Mouse (Mus musculus): ENCODE measurements around the gene Prss54. TPM values are rescaled to one million over a fixed set of nuclear protein-coding genes. Genes with fewer than 3 reads are reported as not detected.

Gene Prss54
- polyA plus RNA-seq, 1 experiment from 2014 or later: not detected

- Histone ChIP-seq H3K36me3 (ENCODE audit: insufficient read depth, low read length) (no peaks in the 10 kb centered on the region), H3K4me1 (ENCODE audit: insufficient read depth, low read depth, low read length) (no peaks in the 10 kb centered on the region), H3K9me3 (ENCODE audit: low read length) (no peaks in the 10 kb centered on the region), H3K9ac (replicated peaks; ENCODE audit: low read depth) (no peak overlapping the region), H3K27ac (ENCODE audit: low read length) (no peak overlapping the region), H3K27me3 (replicated peaks; ENCODE audit: insufficient read depth, low read length) (no peaks in the 10 kb centered on the region), H3K4me2 (replicated peaks; ENCODE audit: low read depth, low read length) (no peak overlapping the region), H3K4me3 (ENCODE audit: low read depth, low read length) (no peak overlapping the region)
- TF ChIP-seq EP300 (IDR thresholded peaks at IDR 0.05) (no peak), CTCF (IDR thresholded peaks at IDR 0.05) (no peak)
- ATAC-seq: no peak
- no peak for DNase-seq (ENCODE audit: low spot score)
- 76% methylated on average over 4 of the region's 4 CpGs for whole genome bisulfite sequencing
These were observed 29.2 kb downstream of the Prss54 start for GRCm38 (mm10) chr8:95546986-95547385.

GRCm38 (mm10) chr8:95545815-95546214, 30.3 kb downstream of the Prss54 start:
- Histone ChIP-seq H3K9me3 (ENCODE audit: low read length) (no peaks in the 10 kb centered on the region), H3K4me2 (replicated peaks; ENCODE audit: low read depth, low read length) (no peak overlapping the region), H3K4me3 (ENCODE audit: low read depth, low read length) (no peak overlapping the region), H3K27me3 (replicated peaks; ENCODE audit: insufficient read depth, low read length) (no peaks in the 10 kb centered on the region), H3K9ac (replicated peaks; ENCODE audit: low read depth) (no peak overlapping the region), H3K36me3 (ENCODE audit: insufficient read depth, low read length) (no peaks in the 10 kb centered on the region), H3K4me1 (ENCODE audit: insufficient read depth, low read depth, low read length) (no peaks in the 10 kb centered on the region), H3K27ac (ENCODE audit: low read length) (no peak overlapping the region)
- 74% methylated on average over 17 of the region's 17 CpGs for WGBS
- no peak for DNase-seq (ENCODE audit: low spot score)
- TF ChIP-seq CTCF (IDR thresholded peaks at IDR 0.05) (no peak), EP300 (IDR thresholded peaks at IDR 0.05) (no peak)
- ATAC-seq: no peak

- no peak for DNase-seq (ENCODE audit: low spot score)
- H3K9ac ChIP-seq (replicated peaks; ENCODE audit: low read depth): no peak overlapping the region
- WGBS: 79% methylated on average over 3 of the region's 3 CpGs
- no peaks in the 10 kb centered on the region for H3K9me3 ChIP-seq (ENCODE audit: low read length)
- TF ChIP-seq EP300 (IDR thresholded peaks at IDR 0.05) (no peak), CTCF (IDR thresholded peaks at IDR 0.05) (no peak)
- no peak overlapping the region for H3K4me3 ChIP-seq (ENCODE audit: low read depth, low read length)
- no peaks in the 10 kb centered on the region for H3K36me3 ChIP-seq (ENCODE audit: insufficient read depth, low read length)
- ATAC-seq: no peak
- no peak overlapping the region for H3K4me2 ChIP-seq (replicated peaks; ENCODE audit: low read depth, low read length)
- H3K27ac ChIP-seq (ENCODE audit: low read length): no peak overlapping the region
- H3K4me1 ChIP-seq (ENCODE audit: insufficient read depth, low read depth, low read length): no peaks in the 10 kb centered on the region
- H3K27me3 ChIP-seq (replicated peaks; ENCODE audit: insufficient read depth, low read length): no peaks in the 10 kb centered on the region
These were observed 33.1 kb downstream of the Prss54 start for GRCm38 (mm10) chr8:95543065-95543464.

GRCm38 (mm10) chr8:95542191-95542590, 33.9 kb downstream of the Prss54 start:
- Histone ChIP-seq H3K27ac (ENCODE audit: low read length) (no peak overlapping the region), H3K36me3 (ENCODE audit: insufficient read depth, low read length) (no peaks in the 10 kb centered on the region), H3K9me3 (ENCODE audit: low read length) (no peaks in the 10 kb centered on the region), H3K9ac (replicated peaks; ENCODE audit: low read depth) (no peak overlapping the region), H3K4me1 (ENCODE audit: insufficient read depth, low read depth, low read length) (no peaks in the 10 kb centered on the region), H3K27me3 (replicated peaks; ENCODE audit: insufficient read depth, low read length) (no peaks in the 10 kb centered on the region), H3K4me3 (ENCODE audit: low read depth, low read length) (no peak overlapping the region), H3K4me2 (replicated peaks; ENCODE audit: low read depth, low read length) (no peak overlapping the region)
- no peak for DNase-seq (ENCODE audit: low spot score)
- TF ChIP-seq EP300 (IDR thresholded peaks at IDR 0.05) (no peak), CTCF (IDR thresholded peaks at IDR 0.05) (no peak)
- ATAC-seq: no peak
- WGBS: 77% methylated on average over 6 of the region's 6 CpGs

- no peaks in the 10 kb centered on the region for H3K27me3 ChIP-seq (replicated peaks; ENCODE audit: insufficient read depth, low read length)
- no peak overlapping the region for H3K27ac ChIP-seq (ENCODE audit: low read length)
- H3K4me1 ChIP-seq (ENCODE audit: insufficient read depth, low read depth, low read length): no peaks in the 10 kb centered on the region
- ATAC-seq: no peak
- no peaks in the 10 kb centered on the region for H3K9me3 ChIP-seq (ENCODE audit: low read length)
- no peaks in the 10 kb centered on the region for H3K36me3 ChIP-seq (ENCODE audit: insufficient read depth, low read length)
- DNase-seq (ENCODE audit: low spot score): no peak
- no peak overlapping the region for H3K9ac ChIP-seq (replicated peaks; ENCODE audit: low read depth)
- no peak overlapping the region for H3K4me2 ChIP-seq (replicated peaks; ENCODE audit: low read depth, low read length)
- 58% methylated on average over 5 of the region's 5 CpGs for WGBS
- TF ChIP-seq EP300 (IDR thresholded peaks at IDR 0.05): no peak
- TF ChIP-seq CTCF (IDR thresholded peaks at IDR 0.05): no peak
- no peak overlapping the region for H3K4me3 ChIP-seq (ENCODE audit: low read depth, low read length)
These were observed 36.7 kb downstream of the Prss54 start for GRCm38 (mm10) chr8:95539487-95539886.

GRCm38 (mm10) chr8:95533584-95534387, 42.4 kb downstream of the Prss54 start, which contains the start of gene Ccdc113:
Gene Ccdc113 (plus strand): TSS chr8:95534085.
- Histone ChIP-seq H3K9ac (replicated peaks; ENCODE audit: low read depth) (no peak within 1 kb of the TSS), H3K4me1 (ENCODE audit: insufficient read depth, low read depth, low read length) (no peaks in the 10 kb centered on the region), H3K4me2 (replicated peaks; ENCODE audit: low read depth, low read length) (peak within 1 kb of the TSS; percentile 64), H3K4me3 (ENCODE audit: low read depth, low read length) (peak within 1 kb of the TSS; percentile 27), H3K27ac (ENCODE audit: low read length) (no peak within 1 kb of the TSS), H3K27me3 (replicated peaks; ENCODE audit: insufficient read depth, low read length) (no peaks in the 10 kb centered on the region), H3K9me3 (ENCODE audit: low read length) (no peaks in the 10 kb centered on the region), H3K36me3 (ENCODE audit: insufficient read depth, low read length) (no peaks in the 10 kb centered on the region)
- ATAC-seq (peak; percentile 90), DNase-seq (ENCODE audit: low spot score) (peak; percentile 69)
- WGBS: 5% methylated on average over 33 of the region's 33 CpGs
- no peak for TF ChIP-seq CTCF (IDR thresholded peaks at IDR 0.05)
